Mouse (Mus musculus): ENCODE measurements around the gene Slc15a4. TPM values are rescaled to one million over a fixed set of nuclear protein-coding genes. Genes with fewer than 3 reads are reported as not detected.
A peak's percentile ranks its signal among the peaks of the same experiment; 100 is the strongest.

The Slc15a4 gene
- total RNA-seq (2014; rRNA removed) (41.2 and 45.0 TPM in 2 replicates), polyA plus RNA-seq (2015; fragmentation: Nextera tagmentation; extraction: Ambion mirVana) (18.5 and 21.1 TPM in 2 replicates)

GRCm38 (mm10) chr5:127632167-127633145, at the start of gene Slc15a4, which contains the start of gene Glt1d1:
Gene Slc15a4, minus strand, starts transcription at chr5:127632897.
Gene Glt1d1, plus strand, starts transcription at chr5:127632262.
- Histone ChIP-seq H3K27ac (peak within 1 kb of the TSS; percentile 64), H3K4me2 (ENCODE audit: low read depth, low read length) (peak within 1 kb of the TSS; percentile 92), H3K4me3 (ENCODE audit: low read length) (peak within 1 kb of the TSS; percentile 60), H3K9ac (replicated peaks; ENCODE audit: low read length) (peak within 1 kb of the TSS; percentile 84), H3K36me3 (ENCODE audit: insufficient read depth, low read length) (no peaks in the 10 kb centered on the region), H3K4me1 (ENCODE audit: insufficient read depth, low read length) (0 out of 2 replicates have a peak, but pooled peaks cover 4% of the 10 kb centered on the region), H3K27me3 (ENCODE audit: insufficient read depth, low read length) (no peaks in the 10 kb centered on the region), H3K9me3 (ENCODE audit: low read length) (no peaks in the 10 kb centered on the region)
- DNase-seq (ENCODE audit: low spot score), result peak; percentile 49
- no peak for TF ChIP-seq CTCF (IDR thresholded peaks at IDR 0.05; ENCODE audit: low read depth)
- under 1% methylated on average over 55 of the region's 62 CpGs for WGBS
- peak; percentile 75 for ATAC-seq

- no peaks in the 10 kb centered on the region for H3K36me3 ChIP-seq (ENCODE audit: insufficient read depth, low read length)
- H3K9ac ChIP-seq (replicated peaks; ENCODE audit: low read length), result no peak overlapping the region
- DNase-seq (ENCODE audit: low spot score) (no peak), ATAC-seq (no peak)
- peak; percentile 35 for TF ChIP-seq CTCF (IDR thresholded peaks at IDR 0.05; ENCODE audit: low read depth)
- WGBS, result 95% methylated on average over 5 of the region's 5 CpGs
- H3K4me1 ChIP-seq (ENCODE audit: insufficient read depth, low read length), result no peaks in the 10 kb centered on the region
- H3K4me3 ChIP-seq (ENCODE audit: low read length), result no peak overlapping the region
- no peak overlapping the region for H3K27ac ChIP-seq
- H3K27me3 ChIP-seq (ENCODE audit: insufficient read depth, low read length), result no peaks in the 10 kb centered on the region
- H3K4me2 ChIP-seq (ENCODE audit: low read depth, low read length), result no peak overlapping the region
- no peaks in the 10 kb centered on the region for H3K9me3 ChIP-seq (ENCODE audit: low read length)
Observed at GRCm38 (mm10) chr5:127678501-127678900, 45.8 kb upstream of the Slc15a4 start.

- TF ChIP-seq CTCF (IDR thresholded peaks at IDR 0.05; ENCODE audit: low read depth), result peak; percentile 18; the same call in 1 of the 2 replicates
- Histone ChIP-seq H3K4me1 (ENCODE audit: insufficient read depth, low read length) (no peaks in the 10 kb centered on the region), H3K4me3 (ENCODE audit: low read length) (no peak overlapping the region), H3K27me3 (ENCODE audit: insufficient read depth, low read length) (no peaks in the 10 kb centered on the region), H3K9ac (replicated peaks; ENCODE audit: low read length) (no peak overlapping the region), H3K4me2 (ENCODE audit: low read depth, low read length) (no peak overlapping the region), H3K36me3 (ENCODE audit: insufficient read depth, low read length) (no peaks in the 10 kb centered on the region), H3K27ac (no peak overlapping the region), H3K9me3 (ENCODE audit: low read length) (no peaks in the 10 kb centered on the region)
- DNase-seq (ENCODE audit: low spot score), result no peak
- no peak for ATAC-seq
- 97% methylated on average over 2 of the region's 2 CpGs for WGBS
Observed at GRCm38 (mm10) chr5:127677561-127677960, 44.9 kb upstream of the Slc15a4 start.

GRCm38 (mm10) chr5:127673913-127674312, 41.2 kb upstream of the Slc15a4 start:
- ATAC-seq, result no peak
- Histone ChIP-seq H3K9me3 (ENCODE audit: low read length) (no peaks in the 10 kb centered on the region), H3K9ac (replicated peaks; ENCODE audit: low read length) (no peak overlapping the region), H3K27me3 (ENCODE audit: insufficient read depth, low read length) (no peaks in the 10 kb centered on the region), H3K27ac (no peak overlapping the region), H3K36me3 (ENCODE audit: insufficient read depth, low read length) (no peaks in the 10 kb centered on the region), H3K4me1 (ENCODE audit: insufficient read depth, low read length) (no peaks in the 10 kb centered on the region), H3K4me3 (ENCODE audit: low read length) (no peak overlapping the region), H3K4me2 (ENCODE audit: low read depth, low read length) (no peak overlapping the region)
- no peak for DNase-seq (ENCODE audit: low spot score)
- WGBS, result 93% methylated on average over 8 of the region's 8 CpGs
- peak; percentile 25; the same call in 1 of the 2 replicates for TF ChIP-seq CTCF (IDR thresholded peaks at IDR 0.05; ENCODE audit: low read depth)

- ATAC-seq, result no peak
- Histone ChIP-seq H3K27me3 (ENCODE audit: insufficient read depth, low read length) (no peaks in the 10 kb centered on the region), H3K27ac (no peak overlapping the region), H3K4me1 (ENCODE audit: insufficient read depth, low read length) (no peaks in the 10 kb centered on the region), H3K9me3 (ENCODE audit: low read length) (peaks cover 3% of the 10 kb centered on the region; the same call in 1 of the 2 replicates), H3K36me3 (ENCODE audit: insufficient read depth, low read length) (no peaks in the 10 kb centered on the region), H3K4me2 (ENCODE audit: low read depth, low read length) (no peak overlapping the region), H3K9ac (replicated peaks; ENCODE audit: low read length) (no peak overlapping the region), H3K4me3 (ENCODE audit: low read length) (no peak overlapping the region)
- no peak for TF ChIP-seq CTCF (IDR thresholded peaks at IDR 0.05; ENCODE audit: low read depth)
- WGBS, result 94% methylated on average over 5 of the region's 5 CpGs
- no peak for DNase-seq (ENCODE audit: low spot score)
Observed at GRCm38 (mm10) chr5:127660979-127661378, 28.3 kb upstream of the Slc15a4 start.

- ATAC-seq, result no peak
- 82% methylated on average over 5 of the region's 5 CpGs for WGBS
- Histone ChIP-seq H3K27me3 (ENCODE audit: insufficient read depth, low read length) (no peaks in the 10 kb centered on the region), H3K27ac (no peak overlapping the region), H3K4me2 (ENCODE audit: low read depth, low read length) (no peak overlapping the region), H3K4me3 (ENCODE audit: low read length) (no peak overlapping the region), H3K36me3 (ENCODE audit: insufficient read depth, low read length) (no peaks in the 10 kb centered on the region), H3K4me1 (ENCODE audit: insufficient read depth, low read length) (no peaks in the 10 kb centered on the region), H3K9ac (replicated peaks; ENCODE audit: low read length) (no peak overlapping the region), H3K9me3 (ENCODE audit: low read length) (peaks cover 3% of the 10 kb centered on the region; the same call in 1 of the 2 replicates)
- TF ChIP-seq CTCF (IDR thresholded peaks at IDR 0.05; ENCODE audit: low read depth), result no peak
- no peak for DNase-seq (ENCODE audit: low spot score)
Observed at GRCm38 (mm10) chr5:127660267-127660666, 27.6 kb upstream of the Slc15a4 start.
